Mouse (Mus musculus) heart, embryonic 11.5 days (tissue): Measurements from ENCODE around the gene Cyyr1. TPM values are rescaled to one million over a fixed set of nuclear protein-coding genes. Genes with fewer than 3 reads are reported as not detected.
A peak's percentile ranks its signal among the peaks of the same experiment; 100 is the strongest.
"Not testable (repeated sequence)": the region's sequence is repeated elsewhere in the genome, so short reads cannot be mapped to it uniquely, and the experiment has no call there.

Source experiments
- ATAC-seq: fragments of 200-750 bp; cut with Nextera tagmentation; replicated peaks from 2 replicates; pipeline ENCODE4 v1.8.0; 2017; ENCODE audit warnings: moderate library complexity; ENCODE audit not compliant: insufficient number of reproducible peaks, low FRiP score, low TSS enrichment
- H3K27ac ChIP-seq: fragments of 300-500 bp; sonication (generic); 2 replicates; pipeline ENCODE4 v1.5.1; 2014; ENCODE audit warnings: mild to moderate bottlenecking, low read depth, low read length
- H3K27me3 ChIP-seq: fragments of 300-500 bp; sonication (generic); 2 replicates; pipeline ENCODE4 v1.6.1; 2014; ENCODE audit warnings: mild to moderate bottlenecking, low read length, mixed read lengths; ENCODE audit not compliant: control insufficient read depth, insufficient read depth
- H3K36me3 ChIP-seq: fragments of 300-500 bp; sonication (generic); 2 replicates; pipeline ENCODE4 v1.6.1; 2014; ENCODE audit warnings: mild to moderate bottlenecking, low read length, moderate library complexity, mixed read lengths; ENCODE audit not compliant: control insufficient read depth, insufficient read depth
- H3K4me1 ChIP-seq: fragments of 300-500 bp; sonication (generic); 2 replicates; pipeline ENCODE4 v1.6.1; 2014; ENCODE audit warnings: low read length; ENCODE audit not compliant: control insufficient read depth, insufficient read depth
- H3K4me2 ChIP-seq: fragments of 300-500 bp; sonication (generic); 2 replicates; pipeline ENCODE4 v1.6.1; 2014; ENCODE audit warnings: mild to moderate bottlenecking, moderate library complexity
- H3K4me3 ChIP-seq: fragments of 300-500 bp; sonication (generic); 2 replicates; pipeline ENCODE4 v1.5.1; 2014; ENCODE audit warnings: low read depth, low read length
- H3K9ac ChIP-seq: fragments of 300-500 bp; sonication (generic); 2 replicates; pipeline ENCODE4 v1.6.1; 2014; ENCODE audit warnings: mild to moderate bottlenecking, low read depth, low read length, moderate library complexity
- H3K9me3 ChIP-seq: fragments of 300-500 bp; sonication (generic); replicated peaks from 2 replicates; pipeline ENCODE4 v1.6.1; 2016; ENCODE audit warnings: low read length; ENCODE audit not compliant: control insufficient read depth
- WGBS: fragments of 180-500 bp; shearing (Covaris S2); extraction: QIAGEN DNeasy Blood & Tissue Kit; methylation state at CpG from one replicate; pipeline ENCODE4 v1.1.7; 2014; ENCODE audit not compliant: insufficient replicate concordance; 5-methylcytosine and 5-hydroxymethylcytosine counted together
- polyA plus RNA-seq: library from polyadenylated mRNA; unstranded; fragments of >200 nt; fragmentation: Nextera tagmentation; extraction: Ambion mirVana; gene quantifications from 2 replicates; pipeline ENCODE4 v1.2.1, GENCODE M21; 2014

Gene Cyyr1
- polyA plus RNA-seq = 3.2 and 3.6 TPM in 2 replicates

DNA sequence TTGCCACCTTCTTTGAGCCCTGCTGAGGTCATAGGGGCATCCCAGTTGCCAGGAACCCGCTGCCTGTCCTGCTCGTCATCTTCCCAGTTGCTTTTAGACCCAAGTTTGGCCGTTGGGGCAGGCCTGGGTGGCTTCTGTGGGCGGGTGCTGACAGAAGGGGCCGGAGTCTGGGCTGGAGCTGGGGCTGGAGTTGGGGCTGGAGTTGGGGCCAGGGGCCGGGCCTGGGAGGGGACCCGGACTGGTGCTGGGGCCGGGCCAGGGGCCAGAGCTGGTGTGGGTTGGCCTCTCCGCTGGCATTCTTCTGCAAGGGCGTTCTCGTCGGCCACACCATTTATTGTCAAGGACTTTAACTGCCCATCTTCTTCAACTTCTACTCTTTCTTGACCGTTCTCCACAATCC lies at the start of gene Cyyr1:
Gene Cyyr1 (minus strand): TSS at position 101 of the 400 bp plus-strand sequence.
- 57% methylated on average over 9 of the region's 13 CpGs for WGBS

DNA sequence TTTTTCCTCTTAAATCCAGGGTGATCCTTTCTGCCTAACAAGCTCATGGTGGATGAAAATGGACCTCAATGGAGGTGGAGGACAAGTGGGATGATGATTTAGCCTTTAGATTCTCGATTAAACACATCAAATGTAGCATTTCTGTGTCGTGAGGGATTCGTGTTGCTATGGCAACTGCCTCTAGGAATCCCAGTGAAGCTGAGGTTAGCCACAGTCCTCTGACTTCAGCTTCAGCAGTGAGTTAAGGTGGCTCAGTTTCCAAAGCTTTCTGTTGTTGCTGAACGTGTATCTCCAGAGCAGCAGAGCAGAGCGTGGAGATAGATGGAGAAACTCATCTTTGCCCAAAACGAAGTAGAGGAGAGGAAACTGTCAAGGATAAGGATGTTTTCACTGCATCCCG lies 35.6 kb upstream of the Cyyr1 start:
- H3K27me3 ChIP-seq = no peaks in the 10 kb centered on the region
- no peak overlapping the region for H3K4me2 ChIP-seq
- H3K4me3 ChIP-seq = no peak overlapping the region
- H3K27ac ChIP-seq = no peak overlapping the region
- no peaks in the 10 kb centered on the region for H3K4me1 ChIP-seq
- WGBS = 70% methylated on average over 7 of the region's 7 CpGs
- no peak overlapping the region for H3K9ac ChIP-seq
- H3K9me3 ChIP-seq = no peaks in the 10 kb centered on the region
- no peaks in the 10 kb centered on the region for H3K36me3 ChIP-seq
- ATAC-seq = no peak

More for the DNA sequence above, at the start of gene Cyyr1:
- not testable (repeated sequence) for H3K4me2 ChIP-seq, H3K4me1 ChIP-seq, ATAC-seq, H3K9ac ChIP-seq, H3K27ac ChIP-seq, H3K4me3 ChIP-seq, H3K9me3 ChIP-seq, H3K36me3 ChIP-seq, H3K27me3 ChIP-seq

DNA sequence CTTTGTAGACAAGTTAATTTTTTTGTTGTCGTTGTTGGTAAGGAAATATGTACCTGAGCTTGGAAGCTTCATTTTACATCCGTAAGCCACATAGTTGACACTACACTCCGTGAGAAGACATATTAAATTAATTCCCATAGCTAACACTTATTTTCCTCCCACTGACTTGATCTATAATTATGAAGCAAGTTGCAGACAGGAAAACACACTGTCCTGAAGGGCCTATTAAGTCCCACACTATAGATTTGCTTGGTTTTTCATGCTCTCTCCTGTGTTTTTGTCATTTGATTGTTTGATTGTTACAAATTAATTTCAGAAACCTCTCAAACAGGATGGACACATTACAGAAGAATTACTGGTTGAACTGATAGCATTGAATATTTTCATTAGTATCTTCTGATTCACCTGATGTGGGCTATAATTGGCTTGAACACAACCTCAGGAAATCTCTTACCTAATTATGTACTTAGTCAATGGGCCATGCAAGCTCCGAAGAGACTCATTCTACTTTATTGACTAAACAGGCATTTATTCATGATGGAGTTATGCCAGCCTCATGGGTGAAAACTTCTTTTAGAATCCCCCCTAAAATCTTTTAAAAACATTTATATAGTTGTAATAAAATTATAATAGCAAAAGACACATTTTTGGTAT lies 34.5 kb upstream of the Cyyr1 start:
- Histone ChIP-seq H3K9me3 (no peaks in the 10 kb centered on the region), H3K27me3 (no peaks in the 10 kb centered on the region), H3K36me3 (no peaks in the 10 kb centered on the region), H3K4me2 (no peak overlapping the region), H3K4me1 (no peaks in the 10 kb centered on the region), H3K4me3 (no peak overlapping the region), H3K9ac (no peak overlapping the region), H3K27ac (no peak overlapping the region)
- no peak for ATAC-seq
- 88% methylated on average over 4 of the region's 4 CpGs for WGBS

- Histone ChIP-seq H3K9ac (no peak overlapping the region), H3K9me3 (no peaks in the 10 kb centered on the region), H3K36me3 (no peaks in the 10 kb centered on the region), H3K27me3 (no peaks in the 10 kb centered on the region), H3K4me3 (no peak overlapping the region), H3K4me1 (no peaks in the 10 kb centered on the region), H3K4me2 (no peak overlapping the region), H3K27ac (no peak overlapping the region)
- WGBS = 70% methylated on average over 5 of the region's 5 CpGs
- ATAC-seq = no peak
These were observed 13.3 kb upstream of the Cyyr1 start for GRCm38 (mm10) chr16:85566474-85566873.

DNA sequence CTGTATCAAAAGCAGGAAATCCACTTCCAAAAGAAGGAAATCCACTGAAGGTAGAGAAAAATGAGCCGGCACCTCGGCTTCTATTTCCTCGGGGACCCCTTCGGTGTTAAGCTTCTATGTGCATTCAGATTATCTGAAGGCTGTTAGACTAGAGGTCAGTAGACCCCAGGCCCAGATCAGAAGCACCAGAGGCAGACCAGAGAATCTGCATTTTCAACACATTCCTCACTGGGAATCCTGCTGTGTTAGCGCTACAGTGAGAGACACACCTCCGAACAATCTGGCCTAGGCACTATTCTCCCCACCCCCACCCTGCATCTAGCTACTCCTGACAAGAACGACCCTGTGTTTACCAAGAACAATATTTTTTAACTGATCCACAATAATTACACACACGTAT lies 641 bp upstream of the Cyyr1 start:
- no peak overlapping the region for H3K27ac ChIP-seq
- H3K36me3 ChIP-seq = no peaks in the 10 kb centered on the region
- H3K9ac ChIP-seq = no peak overlapping the region
- H3K27me3 ChIP-seq = no peaks in the 10 kb centered on the region
- no peak overlapping the region for H3K4me3 ChIP-seq
- 26% methylated on average over 8 of the region's 8 CpGs for WGBS
- ATAC-seq = no peak
- no peaks in the 10 kb centered on the region for H3K9me3 ChIP-seq
- no peaks in the 10 kb centered on the region for H3K4me1 ChIP-seq
- H3K4me2 ChIP-seq = no peak overlapping the region

DNA sequence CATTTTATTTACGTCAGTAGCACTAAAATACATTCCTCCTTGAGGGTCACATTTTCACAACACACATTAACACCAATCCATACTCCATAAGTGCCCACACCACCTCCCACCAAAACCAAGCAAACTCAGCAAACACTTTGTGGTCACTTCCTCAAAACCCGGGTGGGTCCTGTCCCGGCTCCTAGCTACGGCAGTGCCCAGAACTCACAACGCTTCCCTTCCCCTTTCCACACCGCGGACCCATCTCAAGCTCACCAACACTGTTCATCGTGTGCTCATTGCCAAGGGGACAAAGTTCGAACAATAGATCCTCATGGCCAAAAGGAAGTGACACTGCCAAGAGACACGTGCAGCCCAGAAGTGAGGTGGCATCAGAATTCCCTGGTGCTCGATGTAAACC lies 1.2 kb downstream of the Cyyr1 start:
- not testable (repeated sequence) for H3K4me2 ChIP-seq
- 94% methylated on average over 1 of the region's 11 CpGs for WGBS

GRCm38 (mm10) chr16:85549971-85550567 lies 3.1 kb downstream of the Cyyr1 start:
- Histone ChIP-seq H3K4me3 (peak overlapping the region; percentile 49), H3K4me2 (peak overlapping the region; percentile 81), H3K27me3 (no peaks in the 10 kb centered on the region), H3K27ac (no peak overlapping the region), H3K9ac (peak overlapping the region; percentile 72), H3K36me3 (no peaks in the 10 kb centered on the region), H3K4me1 (no peaks in the 10 kb centered on the region), H3K9me3 (no peaks in the 10 kb centered on the region)
- peak; percentile 59 for ATAC-seq
- 1% methylated on average over 25 of the region's 25 CpGs for WGBS

More for the DNA sequence above, 1.2 kb downstream of the Cyyr1 start:
- H3K36me3 ChIP-seq, H3K4me1 ChIP-seq, H3K9ac ChIP-seq, H3K4me3 ChIP-seq, H3K27me3 ChIP-seq, ATAC-seq, H3K27ac ChIP-seq, H3K9me3 ChIP-seq: not testable (repeated sequence)

DNA sequence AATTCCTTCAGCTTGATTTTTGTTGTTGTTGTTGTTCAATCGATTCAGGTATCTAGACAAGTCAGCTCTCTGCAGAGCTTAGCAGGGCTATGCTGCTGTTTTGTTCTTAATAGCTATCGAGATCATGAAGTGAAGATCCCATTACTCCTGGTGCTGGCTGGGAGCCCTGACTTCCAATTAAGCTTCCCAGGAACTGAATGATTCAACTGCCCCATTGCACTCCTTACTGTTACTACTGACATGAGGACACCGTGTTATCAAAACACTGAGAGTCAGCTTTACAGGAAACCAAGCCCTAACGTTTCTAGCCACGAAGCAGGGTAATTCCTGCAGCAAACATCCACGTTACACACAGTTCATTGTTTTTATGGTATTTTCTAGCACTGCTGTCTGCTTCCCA lies 6.7 kb downstream of the Cyyr1 start:
- Histone ChIP-seq H3K27ac (0 out of 2 replicates have a peak overlapping the region, but pooled peaks have one; percentile 29), H3K36me3 (no peaks in the 10 kb centered on the region), H3K4me3 (no peak overlapping the region), H3K9me3 (no peaks in the 10 kb centered on the region), H3K4me2 (no peak overlapping the region), H3K4me1 (0 out of 2 replicates have a peak, but pooled peaks cover 3% of the 10 kb centered on the region), H3K9ac (no peak overlapping the region), H3K27me3 (no peaks in the 10 kb centered on the region)
- WGBS = 56% methylated on average over 6 of the region's 6 CpGs
- no peak for ATAC-seq
